Comparison of ENCODE assay signal across 15 mouse cellular contexts in the genomic region with DNA sequence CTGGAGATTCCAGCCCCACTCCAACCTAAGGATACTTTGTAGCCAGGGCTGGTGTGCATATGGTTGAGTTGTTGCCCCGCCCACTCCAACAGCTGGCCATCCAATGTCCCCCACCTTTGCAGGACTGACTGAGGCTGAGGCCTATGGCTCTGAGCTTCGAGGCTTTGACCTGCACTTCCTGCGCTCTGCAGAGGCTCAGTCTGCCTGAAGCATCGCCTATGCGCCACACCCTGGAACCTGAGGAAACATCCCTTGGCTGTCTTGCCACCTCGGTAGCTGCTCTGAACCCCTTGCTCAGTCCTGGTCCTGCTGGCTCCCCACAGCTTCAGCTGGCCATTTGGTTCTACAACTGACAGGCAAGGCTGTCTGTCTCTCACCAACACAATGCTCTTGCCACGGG. TPM values are rescaled to one million over a fixed set of nuclear protein-coding genes. Genes with fewer than 3 reads are reported as not detected.
DNase-seq lines count a peak whose midpoint lies in the region; ATAC-seq and TF ChIP-seq lines count a peak whose summit lies in the region.
"Had no signal": no experiment of that assay in that cellular context is flagged by ENCODE, and none has a peak within 500 bp of the region (broad histone marks: within the 10 kb centered on the region; RNA-seq: fewer than 3 reads in every experiment).

No protein-coding gene starts in this region.

- no peak for DNase-seq in intestine, embryonic 14.5 days (ENCODE audit: low spot score)
- DNase-seq in stomach, postnatal 0 days (ENCODE audit: low spot score): no peak
- DNase-seq in induced T-regulatory cell, adult 2 months (ENCODE audit: low read depth): peak; percentile 72
- no peak for DNase-seq in urinary bladder, adult 2 months (ENCODE audit: low spot score)
- DNase-seq: adrenal gland, adult 2 months; cerebellum, adult 9-10 months; kidney, postnatal 25 days; left cerebral cortex, postnatal 4 days; lung, adult 18-20 months; thymus, adult 2 months had no signal

- H3K9me3 ChIP-seq in intestine, embryonic 14.5 days (ENCODE audit: control insufficient read depth, low read length): no peaks in the 10 kb centered on the region
- no peaks in the 10 kb centered on the region for H3K9me3 ChIP-seq in intestine, postnatal 0 days (ENCODE audit: control insufficient read depth)
- no peaks in the 10 kb centered on the region for H3K9me3 ChIP-seq in stomach, embryonic 14.5 days (ENCODE audit: control insufficient read depth, low read depth, low read length)
- no peaks in the 10 kb centered on the region for H3K9me3 ChIP-seq in stomach, postnatal 0 days (ENCODE audit: control insufficient read depth, low read length)
- no peaks in the 10 kb centered on the region for H3K9me3 ChIP-seq in stomach, embryonic 16.5 days (replicated peaks; ENCODE audit: control insufficient read depth, low read length)
- H3K9me3 ChIP-seq: hindbrain, embryonic 12.5 days; megakaryocyte, embryonic 14.5 days had no signal

- 55% methylated on average over 7 of the region's 7 CpGs for WGBS in intestine, embryonic 14.5 days
- 68% methylated on average over 7 of the region's 7 CpGs for WGBS in intestine, postnatal 0 days
- 61% methylated on average over 7 of the region's 7 CpGs for WGBS in stomach, embryonic 14.5 days
- 63% methylated on average over 7 of the region's 7 CpGs for WGBS in stomach, postnatal 0 days
- 58% methylated on average over 7 of the region's 7 CpGs for WGBS in stomach, embryonic 16.5 days

- TF ChIP-seq EP300 in stomach, postnatal 0 days (optimal IDR thresholded peaks at IDR 0.05): no peak

- no peak overlapping the region for H3K4me3 ChIP-seq in intestine, embryonic 14.5 days (ENCODE audit: low read depth, low read length)
- H3K4me3 ChIP-seq in intestine, postnatal 0 days (ENCODE audit: low read depth, low read length): no peak overlapping the region
- no peak overlapping the region for H3K4me3 ChIP-seq in stomach, embryonic 14.5 days (ENCODE audit: low read depth, low read length)
- H3K4me3 ChIP-seq in stomach, postnatal 0 days (ENCODE audit: low read depth, low read length): no peak overlapping the region
- no peak overlapping the region for H3K4me3 ChIP-seq in stomach, embryonic 16.5 days (replicated peaks; ENCODE audit: low read length)
- H3K4me3 ChIP-seq: hindbrain, embryonic 12.5 days; megakaryocyte, embryonic 14.5 days had no signal

- no peaks in the 10 kb centered on the region for H3K27me3 ChIP-seq in intestine, embryonic 14.5 days (replicated peaks; ENCODE audit: control insufficient read depth, insufficient read depth, low read length)
- H3K27me3 ChIP-seq in intestine, postnatal 0 days (replicated peaks; ENCODE audit: control insufficient read depth, insufficient read depth, low read length): no peaks in the 10 kb centered on the region
- H3K27me3 ChIP-seq in stomach, embryonic 14.5 days (ENCODE audit: control insufficient read depth, insufficient read depth, low read length): no peaks in the 10 kb centered on the region
- no peaks in the 10 kb centered on the region for H3K27me3 ChIP-seq in stomach, postnatal 0 days (ENCODE audit: control insufficient read depth, insufficient read depth, low read length)
- H3K27me3 ChIP-seq in stomach, embryonic 16.5 days (ENCODE audit: control insufficient read depth, insufficient read depth, low read length): no peaks in the 10 kb centered on the region

- no peak for TF ChIP-seq CTCF in intestine, postnatal 0 days (IDR thresholded peaks at IDR 0.05; ENCODE audit: low read depth)
- TF ChIP-seq CTCF in stomach, postnatal 0 days (IDR thresholded peaks at IDR 0.05; ENCODE audit: low read depth): no peak

- peaks cover 46% of the 10 kb centered on the region for H3K4me1 ChIP-seq in intestine, embryonic 14.5 days (replicated peaks; ENCODE audit: control insufficient read depth, insufficient read depth, low read length)
- H3K4me1 ChIP-seq in intestine, postnatal 0 days (replicated peaks; ENCODE audit: control insufficient read depth, insufficient read depth, low read length): peaks cover 5% of the 10 kb centered on the region; the same call in 1 of the 2 replicates
- H3K4me1 ChIP-seq in stomach, embryonic 14.5 days (ENCODE audit: control insufficient read depth, insufficient read depth, low read length): peaks cover 44% of the 10 kb centered on the region
- 0 out of 2 replicates have a peak, but pooled peaks cover 2% of the 10 kb centered on the region for H3K4me1 ChIP-seq in stomach, postnatal 0 days (replicated peaks; ENCODE audit: control insufficient read depth, insufficient read depth)
- peaks cover 50% of the 10 kb centered on the region for H3K4me1 ChIP-seq in stomach, embryonic 16.5 days (ENCODE audit: control insufficient read depth, insufficient read depth, low read length)

- H3K36me3 ChIP-seq in intestine, embryonic 14.5 days (ENCODE audit: control insufficient read depth, insufficient read depth, low read length): no peaks in the 10 kb centered on the region
- H3K36me3 ChIP-seq in intestine, postnatal 0 days (ENCODE audit: control insufficient read depth, insufficient read depth): no peaks in the 10 kb centered on the region
- no peaks in the 10 kb centered on the region for H3K36me3 ChIP-seq in stomach, embryonic 14.5 days (ENCODE audit: control insufficient read depth, insufficient read depth, low read length)
- no peaks in the 10 kb centered on the region for H3K36me3 ChIP-seq in stomach, postnatal 0 days (ENCODE audit: control insufficient read depth, insufficient read depth, low read length)
- H3K36me3 ChIP-seq in stomach, embryonic 16.5 days (ENCODE audit: control insufficient read depth, insufficient read depth, low read length): no peaks in the 10 kb centered on the region
- H3K36me3 ChIP-seq: hindbrain, embryonic 12.5 days had no signal

- H3K4me2 ChIP-seq in intestine, embryonic 14.5 days (ENCODE audit: low read length): no peak overlapping the region
- no peak overlapping the region for H3K4me2 ChIP-seq in intestine, postnatal 0 days (replicated peaks; ENCODE audit: low read depth)
- H3K4me2 ChIP-seq in stomach, embryonic 14.5 days (replicated peaks; ENCODE audit: low read depth, low read length): no peak overlapping the region
- no peak overlapping the region for H3K4me2 ChIP-seq in stomach, postnatal 0 days (replicated peaks; ENCODE audit: low read depth)
- H3K4me2 ChIP-seq in stomach, embryonic 16.5 days (ENCODE audit: low read depth, low read length): no peak overlapping the region
- H3K4me2 ChIP-seq: hindbrain, embryonic 12.5 days had no signal

- ATAC-seq in intestine, embryonic 14.5 days (replicated peaks; ENCODE audit: low FRiP score, low TSS enrichment, low read depth): no peak; the same call in 1 of the 2 replicates
- ATAC-seq in intestine, postnatal 0 days: no peak
- ATAC-seq in stomach, embryonic 14.5 days (ENCODE audit: insufficient number of reproducible peaks, insufficient read depth, low FRiP score, low read depth): peak; percentile 26; the same call in 1 of the 2 replicates
- ATAC-seq in stomach, postnatal 0 days (ENCODE audit: low FRiP score, low TSS enrichment): no peak
- no peak for ATAC-seq in stomach, embryonic 16.5 days (ENCODE audit: insufficient read depth, low FRiP score)

- no peak overlapping the region for H3K9ac ChIP-seq in intestine, embryonic 14.5 days (ENCODE audit: low read length)
- no peak overlapping the region for H3K9ac ChIP-seq in intestine, postnatal 0 days (ENCODE audit: low read depth, low read length)
- H3K9ac ChIP-seq in stomach, embryonic 14.5 days (replicated peaks; ENCODE audit: low read depth, low read length): no peak overlapping the region
- H3K9ac ChIP-seq in stomach, postnatal 0 days (ENCODE audit: low read length): no peak overlapping the region
- H3K9ac ChIP-seq in stomach, embryonic 16.5 days (ENCODE audit: low read length): peak overlapping the region; percentile 22; the same call in 1 of the 2 replicates
- H3K9ac ChIP-seq: hindbrain, embryonic 12.5 days had no signal

- H3K27ac ChIP-seq in intestine, embryonic 14.5 days (ENCODE audit: low read depth): peak overlapping the region; percentile 62; the same call in 1 of the 2 replicates
- H3K27ac ChIP-seq in intestine, postnatal 0 days (ENCODE audit: low read depth, low read length): no peak overlapping the region
- 0 out of 2 replicates have a peak overlapping the region, but pooled peaks have one; percentile 21 for H3K27ac ChIP-seq in stomach, embryonic 14.5 days (ENCODE audit: low read length)
- no peak overlapping the region for H3K27ac ChIP-seq in stomach, postnatal 0 days (replicated peaks)
- no peak overlapping the region; the same call in 1 of the 2 replicates for H3K27ac ChIP-seq in stomach, embryonic 16.5 days (ENCODE audit: low read length)
- H3K27ac ChIP-seq: hindbrain, embryonic 12.5 days had no signal

RNA-seq across cellular contexts. Expression of a gene that starts 24.1 kb away (rescaled TPM):
- 2.3 TPM in 2 replicates for polyA plus RNA-seq in intestine, embryonic 14.5 days (2014; fragmentation: Nextera tagmentation; extraction: Ambion mirVana)
- polyA plus RNA-seq in intestine, postnatal 0 days (2015; fragmentation: Nextera tagmentation; extraction: Ambion mirVana): 1.5 and 1.9 TPM in 2 replicates
- polyA plus RNA-seq in stomach, embryonic 14.5 days (2014; fragmentation: Nextera tagmentation; extraction: Ambion mirVana): 3.0 and 3.5 TPM in 2 replicates
- polyA plus RNA-seq in stomach, postnatal 0 days (2015; fragmentation: Nextera tagmentation; extraction: Ambion mirVana): 2.0 and 2.2 TPM in 2 replicates
- 3.1 and 3.3 TPM in 2 replicates for polyA plus RNA-seq in stomach, embryonic 16.5 days (2015; fragmentation: Nextera tagmentation; extraction: Ambion mirVana)
- polyA plus RNA-seq in urinary bladder, adult 2 months (2012; rRNA removed): 2.4 and 4.9 TPM in 2 replicates

Comparison
In these comparisons a context has a peak if more than half of its experiments do, and no peak if none do; other contexts are left out.
1. H3K27ac ChIP-seq: peak in intestine, embryonic 14.5 days (single experiment) and stomach, embryonic 14.5 days (single experiment); none in intestine, postnatal 0 days (single experiment), stomach, postnatal 0 days (single experiment) and stomach, embryonic 16.5 days (single experiment).